Mouse (Mus musculus) ES-E14 (cell line): ENCODE data around the gene Foxn3. TPM values are rescaled to one million over a fixed set of nuclear protein-coding genes. Genes with fewer than 3 reads are reported as not detected.

Source experiments
- DNase-seq: peaks from one replicate; pipeline ENCODE4 v3.0.0-alpha.2; 2013; ENCODE audit warnings: low read depth, low spot score
- H3K27ac ChIP-seq: 2 replicates; pipeline ENCODE4 v1.5.1; 2012; ENCODE audit warnings: low read depth, mild to moderate bottlenecking, low read length, moderate library complexity, mixed read lengths; ENCODE audit not compliant: poor library complexity, insufficient read depth, severe bottlenecking
- H3K36me3 ChIP-seq: 2 replicates; pipeline ENCODE4 v1.6.1; 2012; ENCODE audit warnings: mild to moderate bottlenecking, low read length, moderate library complexity, mixed read lengths; ENCODE audit not compliant: control insufficient read depth, poor library complexity, insufficient read depth, severe bottlenecking
- H3K4me1 ChIP-seq, 2 experiments: fragments of 150-350 bp in 1 of 2; sonication (generic) in 1 of 2; 2 replicates each; pipeline ENCODE4 v1.6.1; 2012; ENCODE audit warnings: low read length in 2 of 2, mild to moderate bottlenecking in 1 of 2, mixed read lengths in 1 of 2; ENCODE audit not compliant: control insufficient read depth in 2 of 2, insufficient read depth in 2 of 2, poor library complexity in 1 of 2
- H3K4me3 ChIP-seq, 2 experiments: fragments of 150-350 bp in 1 of 2; sonication (generic) in 1 of 2; 2 replicates each; pipeline ENCODE4 v1.5.1; 2012; ENCODE audit warnings: low read length in 2 of 2, low read depth in 1 of 2, mild to moderate bottlenecking in 1 of 2, mixed read lengths in 1 of 2; ENCODE audit not compliant: insufficient read depth in 1 of 2, poor library complexity in 1 of 2, severe bottlenecking in 1 of 2
- H3K9ac ChIP-seq: 2 replicates; pipeline ENCODE4 v1.6.1; 2012; ENCODE audit warnings: low read depth, mild to moderate bottlenecking, low read length, mixed read lengths; ENCODE audit not compliant: poor library complexity, insufficient read depth, severe bottlenecking
- H3K9me3 ChIP-seq: fragments of 150-350 bp; sonication (generic); 2 replicates; pipeline ENCODE4 v1.6.1; 2012; ENCODE audit warnings: low read depth, mild to moderate bottlenecking, low read length; ENCODE audit not compliant: control insufficient read depth, insufficient read depth
- CHD2 ChIP-seq: IDR thresholded peaks from 2 replicates; pipeline ENCODE4 v1.6.1; 2014; ENCODE audit warnings: mild to moderate bottlenecking, low read depth, low read length, inconsistent platforms
- HCFC1 ChIP-seq: IDR thresholded peaks from 2 replicates; pipeline ENCODE4 v1.6.1; 2012; ENCODE audit warnings: low read length, inconsistent platforms, borderline replicate concordance; ENCODE audit not compliant: insufficient read depth
- MAFK ChIP-seq: IDR thresholded peaks from 2 replicates; pipeline ENCODE4 v1.6.1; 2014; ENCODE audit warnings: mild to moderate bottlenecking, low read depth, low read length, inconsistent platforms; ENCODE audit not compliant: insufficient read depth
- ZC3H11A ChIP-seq: IDR thresholded peaks from 2 replicates; pipeline ENCODE4 v1.6.1; 2012; ENCODE audit warnings: low read depth, mild to moderate bottlenecking, inconsistent platforms, low read length, borderline replicate concordance
- ZNF384 ChIP-seq: IDR thresholded peaks from 2 replicates; pipeline ENCODE4 v1.6.1; 2012; ENCODE audit warnings: low read depth, low read length, inconsistent platforms
- in situ Hi-C, 2 experiments: fragments of 600-800 bp; cut with MboI; formaldehyde crosslinking; loops; one replicate each; pipeline ENCODE4 v1.15.1; 2025; ENCODE audit warnings: low sequenced_read_pairs in 2 of 2, inconsistent platforms in 1 of 2; ENCODE audit not compliant: unreplicated experiment in 2 of 2
- total RNA-seq: library from RNA; depleted of rRNA; stranded (reverse); fragments of 300-350 nt; gene quantifications from 2 replicates; pipeline ENCODE4 v1.2.3, GENCODE M21; 2012

Foxn3 gene
- total RNA-seq, 1 experiment: 34.6 TPM

GRCm38 (mm10) chr12:99244673-99245072 lies 318.7 kb downstream of the Foxn3 start:
- TF ChIP-seq MAFK (no peak), CHD2 (no peak), HCFC1 (no peak), ZC3H11A (no peak), ZNF384 (no peak)

GRCm38 (mm10) chr12:99244264-99244663 lies 319.1 kb downstream of the Foxn3 start:
- no peak overlapping the region for H3K4me3 ChIP-seq
- TF ChIP-seq HCFC1: no peak
- no peak for TF ChIP-seq MAFK
- no peak for TF ChIP-seq ZNF384
- no peak for TF ChIP-seq CHD2
- TF ChIP-seq ZC3H11A: no peak
- H3K27ac ChIP-seq: no peak overlapping the region
- in situ Hi-C loops: no loop called here
- no peak for DNase-seq
- H3K36me3 ChIP-seq: peaks cover 2% of the 10 kb centered on the region; the same call in 1 of the 2 replicates
- no peaks in the 10 kb centered on the region for H3K9me3 ChIP-seq
- H3K9ac ChIP-seq: no peak overlapping the region
- no peaks in the 10 kb centered on the region for H3K4me1 ChIP-seq

More at GRCm38 (mm10) chr12:99244673-99245072, 318.7 kb downstream of the Foxn3 start:
- in situ Hi-C loops: no loop called here
- no peak overlapping the region for H3K27ac ChIP-seq
- H3K4me1 ChIP-seq: no peaks in the 10 kb centered on the region
- H3K9ac ChIP-seq: no peak overlapping the region
- no peak for DNase-seq
- no peaks in the 10 kb centered on the region for H3K9me3 ChIP-seq
- H3K4me3 ChIP-seq: no peak overlapping the region
- H3K36me3 ChIP-seq: peaks cover 2% of the 10 kb centered on the region; the same call in 1 of the 2 replicates

DNA sequence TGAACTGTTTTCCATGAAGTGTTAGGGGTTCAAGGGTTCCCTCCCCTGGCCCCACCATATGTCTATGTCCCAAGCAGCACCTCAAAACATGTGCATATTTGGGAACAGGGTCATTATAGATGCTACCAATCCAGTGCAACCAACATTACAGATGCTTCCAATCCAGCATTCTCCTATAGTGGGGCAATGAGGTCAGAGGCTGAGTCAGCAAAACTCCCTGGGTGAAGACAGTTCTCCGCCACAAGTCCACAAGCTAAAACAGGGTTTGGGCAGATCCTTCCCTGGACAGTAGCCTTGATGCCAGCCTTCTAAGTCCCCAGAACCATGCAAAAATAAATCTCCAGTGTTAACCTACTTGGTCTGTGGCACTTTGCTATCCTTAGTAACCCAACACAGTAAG lies 320.1 kb downstream of the Foxn3 start:
- no peaks in the 10 kb centered on the region for H3K4me1 ChIP-seq
- no peak overlapping the region for H3K27ac ChIP-seq
- H3K4me3 ChIP-seq: no peak overlapping the region
- in situ Hi-C loops: no loop called here
- TF ChIP-seq ZNF384: no peak
- TF ChIP-seq CHD2: no peak
- TF ChIP-seq ZC3H11A: no peak
- peak; percentile 82 for TF ChIP-seq MAFK
- DNase-seq: no peak
- no peak overlapping the region for H3K9ac ChIP-seq
- no peaks in the 10 kb centered on the region for H3K36me3 ChIP-seq
- H3K9me3 ChIP-seq: no peaks in the 10 kb centered on the region

GRCm38 (mm10) chr12:99240185-99240726 lies 323.1 kb downstream of the Foxn3 start:
- Histone ChIP-seq H3K4me3 (no peak overlapping the region), H3K27ac (no peak overlapping the region), H3K36me3 (no peaks in the 10 kb centered on the region), H3K9me3 (no peaks in the 10 kb centered on the region), H3K9ac (no peak overlapping the region), H3K4me1 (peaks cover 0 to 3% of the 10 kb centered on the region in 2 experiments; a peak in 1 of 4 replicates)
- in situ Hi-C loops: no loop called here
- DNase-seq: no peak
- no peak for TF ChIP-seq HCFC1
- TF ChIP-seq MAFK: no peak
- no peak for TF ChIP-seq ZC3H11A
- TF ChIP-seq ZNF384: no peak
- no peak for TF ChIP-seq CHD2

GRCm38 (mm10) chr12:99239735-99240134 lies 323.6 kb downstream of the Foxn3 start:
- Histone ChIP-seq H3K36me3 (no peaks in the 10 kb centered on the region; the same call in 1 of the 2 replicates), H3K27ac (no peak overlapping the region), H3K9me3 (no peaks in the 10 kb centered on the region), H3K4me3 (no peak overlapping the region), H3K4me1 (peaks cover 0 to 5% of the 10 kb centered on the region in 2 experiments; a peak in 2 of 4 replicates), H3K9ac (no peak overlapping the region)
- TF ChIP-seq MAFK (no peak), CHD2 (no peak), ZNF384 (no peak), HCFC1 (no peak), ZC3H11A (no peak)
- DNase-seq: no peak
- in situ Hi-C loops: no loop called here
